Mouse (Mus musculus) brain, embryonic 14.5 days (tissue): ENCODE data around the gene Vmn1r204.
"Not testable (repeated sequence)": the region's sequence is repeated elsewhere in the genome, so short reads cannot be mapped to it uniquely, and the experiment has no call there.

Source experiments
- CTCF ChIP-seq: fragments of 200-500 bp; IDR thresholded peaks from 2 replicates; pipeline ENCODE4 v1.5.1; 2012; ENCODE audit warnings: inconsistent platforms, mild to moderate bottlenecking, moderate library complexity, borderline replicate concordance; ENCODE audit not compliant: insufficient read depth, insufficient read length; ENCODE audit errors: extremely low read depth
- POLR2A ChIP-seq: fragments of 200-500 bp; IDR thresholded peaks from 2 replicates; pipeline ENCODE4 v1.6.1; 2012; ENCODE audit warnings: mild to moderate bottlenecking, inconsistent platforms, borderline replicate concordance; ENCODE audit not compliant: poor library complexity, insufficient read depth, insufficient read length, severe bottlenecking; ENCODE audit errors: extremely low read depth

- not testable (repeated sequence) for TF ChIP-seq POLR2A, CTCF
Measured at GRCm38 (mm10) chr13:22574911-22575310, 21.9 kb downstream of the Vmn1r204 start.
